Mouse (Mus musculus): ENCODE data around the gene Lrig1. TPM values are rescaled to one million over a fixed set of nuclear protein-coding genes. Genes with fewer than 3 reads are reported as not detected.
A peak's percentile ranks its signal among the peaks of the same experiment; 100 is the strongest.

Lrig1 gene
- polyA plus RNA-seq, 1 experiment from 2014 or later = 9.7 TPM

DNA sequence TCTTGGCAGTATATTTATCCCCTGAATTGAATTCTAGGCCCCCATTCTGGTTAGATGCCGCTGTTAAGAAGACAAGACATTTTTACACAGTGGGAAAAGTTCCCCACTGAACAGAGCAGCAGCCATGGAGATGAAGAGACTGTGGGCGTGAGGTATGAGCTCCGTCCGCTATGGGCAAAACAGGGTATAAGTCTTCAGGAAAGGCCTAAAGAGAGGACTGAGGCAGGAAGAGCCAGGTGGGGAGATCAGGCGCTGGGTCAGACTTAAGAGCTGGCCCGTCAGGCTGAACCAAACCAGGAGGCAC, 68.2 kb downstream of the Lrig1 start:
- Histone ChIP-seq H3K4me1 (peaks cover 24% of the 10 kb centered on the region), H3K36me3 (peaks cover 9% of the 10 kb centered on the region; the same call in 1 of the 2 replicates), H3K27me3 (ENCODE audit: insufficient read depth, poor library complexity, severe bottlenecking) (no peaks in the 10 kb centered on the region; the same call in 1 of the 2 replicates), H3K9me3 (no peaks in the 10 kb centered on the region), H3K4me3 (no peak overlapping the region), H3K27ac (no peak overlapping the region)
- no peak for DNase-seq (ENCODE audit: low spot score)
- WGBS = 87% methylated on average over 6 of the region's 6 CpGs

DNA sequence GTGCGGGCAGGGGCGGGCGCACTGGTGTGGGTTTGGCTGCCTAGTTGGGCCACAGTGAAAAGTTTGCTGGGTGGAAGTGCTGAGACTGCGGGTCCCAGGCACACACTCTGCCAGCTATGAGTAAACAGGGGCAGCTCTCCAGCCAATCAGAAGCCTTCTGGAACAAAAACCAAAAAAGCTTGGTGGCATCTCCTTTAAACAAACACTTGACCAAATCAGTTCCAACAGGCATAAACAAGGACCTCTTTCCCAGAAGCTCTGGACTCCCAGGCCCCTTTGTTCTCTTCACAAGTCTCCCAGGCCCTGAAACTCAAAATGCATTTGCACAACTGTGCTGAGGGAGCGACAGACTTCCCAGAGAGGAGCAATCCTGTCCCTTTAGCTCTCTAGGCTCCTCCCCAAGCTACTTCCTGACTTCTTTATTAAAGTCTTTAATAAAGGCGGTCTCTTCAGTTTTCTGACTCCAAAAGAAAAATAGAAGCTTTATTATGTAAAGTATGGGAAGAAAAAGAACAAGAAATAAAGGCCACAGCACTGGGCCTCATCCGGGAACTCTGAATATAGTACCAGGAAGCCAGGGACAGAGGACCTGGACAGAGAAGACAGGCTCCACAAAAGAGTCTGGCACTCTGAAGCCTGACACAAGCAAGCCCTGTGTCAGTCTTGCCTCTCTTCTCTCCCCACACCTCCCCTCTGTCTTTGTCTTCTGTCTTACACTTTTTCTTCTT, 68.7 kb downstream of the Lrig1 start:
- Histone ChIP-seq H3K36me3 (peaks cover 14% of the 10 kb centered on the region; the same call in 1 of the 2 replicates), H3K4me3 (no peak overlapping the region), H3K9me3 (no peaks in the 10 kb centered on the region), H3K4me1 (peaks cover 26% of the 10 kb centered on the region), H3K27me3 (ENCODE audit: insufficient read depth, poor library complexity, severe bottlenecking) (peaks cover 5% of the 10 kb centered on the region; the same call in 1 of the 2 replicates), H3K27ac (no peak overlapping the region)
- 71% methylated on average over 7 of the region's 7 CpGs for WGBS
- DNase-seq (ENCODE audit: low spot score) = no peak

DNA sequence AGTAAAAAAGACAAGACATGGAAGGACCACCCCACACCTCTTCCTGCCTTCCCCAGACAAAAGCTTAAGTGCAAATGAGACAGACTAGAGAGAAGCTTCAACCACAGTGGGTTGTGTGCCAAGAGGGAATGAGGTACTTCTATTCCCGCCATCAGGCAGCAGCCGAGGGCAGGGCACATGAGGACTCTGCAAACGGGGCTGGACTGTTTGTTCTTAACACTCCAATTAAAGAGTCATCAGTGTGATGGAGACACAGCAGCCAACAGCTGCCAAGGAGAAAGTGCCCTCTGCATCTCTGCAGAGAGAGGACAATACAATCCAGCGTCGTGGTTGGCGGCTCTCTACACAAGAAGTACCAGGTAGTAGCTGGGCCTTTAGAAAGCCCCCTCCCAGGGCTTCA, 71.2 kb downstream of the Lrig1 start:
- WGBS = 77% methylated on average over 6 of the region's 6 CpGs
- DNase-seq (ENCODE audit: low spot score) = no peak
- Histone ChIP-seq H3K36me3 (peaks cover 34% of the 10 kb centered on the region), H3K9me3 (no peaks in the 10 kb centered on the region), H3K4me3 (no peak overlapping the region), H3K27me3 (ENCODE audit: insufficient read depth, poor library complexity, severe bottlenecking) (peaks cover 6% of the 10 kb centered on the region; the same call in 1 of the 2 replicates), H3K27ac (no peak overlapping the region), H3K4me1 (peaks cover 22% of the 10 kb centered on the region)

DNA sequence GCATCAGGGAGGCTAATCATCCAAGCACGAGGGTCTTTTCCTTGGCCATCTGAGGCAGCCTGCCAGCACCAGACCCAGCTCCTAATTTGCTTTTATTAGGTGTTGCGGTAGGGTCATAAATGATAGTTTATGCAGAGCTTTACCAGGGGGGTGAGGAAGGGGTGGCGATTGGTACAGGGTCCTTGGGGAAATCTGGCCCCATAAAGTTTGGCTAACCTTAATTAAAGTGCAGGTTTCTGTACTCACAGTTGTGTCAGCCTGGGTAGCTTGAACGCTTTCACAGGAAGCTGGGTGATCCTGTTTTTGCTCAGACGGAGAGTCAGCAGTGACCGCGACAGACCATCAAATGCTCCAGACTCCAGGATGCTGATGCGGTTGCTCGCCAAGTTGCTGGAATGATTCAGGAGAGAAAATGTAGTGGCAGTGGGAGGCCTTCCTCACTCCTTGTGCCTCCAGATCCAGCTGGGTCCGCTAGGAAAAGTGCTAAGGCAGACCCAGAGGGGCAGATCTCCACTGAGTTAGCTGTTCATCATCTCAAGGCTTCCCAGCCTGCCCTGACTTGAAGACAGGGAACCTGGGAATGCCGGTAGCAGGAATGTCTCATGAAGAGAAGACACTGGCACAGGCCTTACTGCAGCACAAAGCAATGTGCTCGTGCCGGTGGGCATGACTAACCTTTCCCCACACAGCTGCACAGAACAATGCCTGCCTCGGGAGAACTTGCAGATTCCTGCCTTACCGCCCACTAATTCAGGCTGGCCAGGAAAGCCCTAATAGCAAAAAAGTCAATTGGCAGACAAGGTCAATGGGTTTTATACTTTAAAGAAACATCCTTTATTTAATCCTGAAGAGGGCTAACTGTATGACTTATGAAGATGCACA, 72.0 kb downstream of the Lrig1 start:
- 66% methylated on average over 15 of the region's 15 CpGs for WGBS
- Histone ChIP-seq H3K9me3 (no peaks in the 10 kb centered on the region), H3K36me3 (peaks cover 39% of the 10 kb centered on the region), H3K27ac (peak overlapping the region; percentile 5; the same call in 1 of the 2 replicates), H3K27me3 (ENCODE audit: insufficient read depth, poor library complexity, severe bottlenecking) (peaks cover 6% of the 10 kb centered on the region; the same call in 1 of the 2 replicates), H3K4me1 (peaks cover 22% of the 10 kb centered on the region), H3K4me3 (no peak overlapping the region)
- DNase-seq (ENCODE audit: low spot score) = no peak

DNA sequence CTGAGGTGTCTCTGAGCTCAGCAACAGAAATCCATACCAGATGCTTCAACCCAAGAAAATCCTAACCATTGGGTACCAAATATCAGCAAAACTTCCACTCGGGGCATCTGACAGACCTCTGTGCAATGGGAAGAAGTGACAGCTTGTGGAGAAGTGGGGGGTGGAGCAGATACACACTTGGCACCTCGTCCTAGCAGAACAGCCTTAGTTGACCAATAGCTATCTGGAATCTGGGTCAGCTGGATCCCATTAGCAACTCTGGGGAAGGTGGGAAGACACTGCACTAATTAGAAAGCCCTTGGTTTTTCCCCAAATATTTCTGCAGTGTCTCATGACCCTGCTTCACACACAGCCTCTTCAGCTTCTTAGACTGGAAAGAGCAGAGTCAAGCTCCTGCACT, 73.2 kb downstream of the Lrig1 start:
- Histone ChIP-seq H3K4me1 (peaks cover 18% of the 10 kb centered on the region), H3K36me3 (peaks cover 49% of the 10 kb centered on the region), H3K27me3 (ENCODE audit: insufficient read depth, poor library complexity, severe bottlenecking) (peaks cover 6% of the 10 kb centered on the region; the same call in 1 of the 2 replicates), H3K4me3 (no peak overlapping the region), H3K9me3 (no peaks in the 10 kb centered on the region), H3K27ac (no peak overlapping the region)
- DNase-seq (ENCODE audit: low spot score) = no peak
- 49% methylated on average over 2 of the region's 2 CpGs for WGBS

DNA sequence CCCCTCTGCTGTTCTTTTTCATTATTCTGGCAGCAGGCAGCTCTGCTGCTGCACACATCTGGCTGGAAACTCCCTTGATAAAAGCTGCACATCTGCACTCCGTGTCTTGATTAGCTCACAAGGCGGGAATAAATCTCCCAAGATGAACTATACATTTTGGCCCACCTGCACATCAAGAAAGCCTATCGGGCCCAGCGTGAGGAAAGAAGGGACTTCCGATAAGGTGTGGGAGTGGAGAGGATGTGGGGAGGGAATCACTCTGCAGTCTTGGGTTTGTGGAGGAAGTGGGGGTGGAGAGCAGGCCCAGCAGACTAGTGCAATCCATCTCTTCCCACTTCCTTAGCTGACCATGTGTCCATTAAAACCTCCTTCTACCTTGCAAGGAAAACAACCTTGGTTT, 74.1 kb downstream of the Lrig1 start:
- DNase-seq (ENCODE audit: low spot score) = no peak
- Histone ChIP-seq H3K27me3 (ENCODE audit: insufficient read depth, poor library complexity, severe bottlenecking) (peaks cover 6% of the 10 kb centered on the region; the same call in 1 of the 2 replicates), H3K27ac (no peak overlapping the region), H3K4me3 (no peak overlapping the region), H3K9me3 (no peaks in the 10 kb centered on the region), H3K36me3 (peaks cover 55% of the 10 kb centered on the region), H3K4me1 (peaks cover 10% of the 10 kb centered on the region)
- WGBS = 55% methylated on average over 5 of the region's 5 CpGs

DNA sequence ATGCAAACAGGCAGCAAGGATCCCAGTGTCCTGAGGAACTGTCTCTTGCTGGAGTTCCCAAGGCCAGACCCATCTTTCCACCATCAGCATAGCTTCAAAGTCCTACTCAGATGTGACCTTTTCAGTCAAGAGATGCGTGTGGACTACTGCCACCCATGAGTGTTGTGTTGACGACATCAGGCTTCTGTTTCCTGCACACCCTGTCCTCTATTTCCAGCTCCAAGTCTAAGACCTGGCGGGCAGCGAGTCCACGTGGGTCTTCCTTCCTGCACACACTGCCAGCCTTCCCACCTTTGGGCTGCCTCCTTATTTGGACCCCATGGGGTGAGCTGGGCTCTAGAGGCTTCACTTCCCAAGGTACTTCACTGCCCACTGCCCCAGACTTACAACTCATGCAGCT, 75.4 kb downstream of the Lrig1 start:
- Histone ChIP-seq H3K9me3 (no peaks in the 10 kb centered on the region), H3K27me3 (ENCODE audit: insufficient read depth, poor library complexity, severe bottlenecking) (peaks cover 6% of the 10 kb centered on the region; the same call in 1 of the 2 replicates), H3K4me1 (peaks cover 20% of the 10 kb centered on the region), H3K4me3 (no peak overlapping the region), H3K36me3 (peaks cover 61% of the 10 kb centered on the region), H3K27ac (no peak overlapping the region)
- no peak for DNase-seq (ENCODE audit: low spot score)
- WGBS = 85% methylated on average over 5 of the region's 5 CpGs

DNA sequence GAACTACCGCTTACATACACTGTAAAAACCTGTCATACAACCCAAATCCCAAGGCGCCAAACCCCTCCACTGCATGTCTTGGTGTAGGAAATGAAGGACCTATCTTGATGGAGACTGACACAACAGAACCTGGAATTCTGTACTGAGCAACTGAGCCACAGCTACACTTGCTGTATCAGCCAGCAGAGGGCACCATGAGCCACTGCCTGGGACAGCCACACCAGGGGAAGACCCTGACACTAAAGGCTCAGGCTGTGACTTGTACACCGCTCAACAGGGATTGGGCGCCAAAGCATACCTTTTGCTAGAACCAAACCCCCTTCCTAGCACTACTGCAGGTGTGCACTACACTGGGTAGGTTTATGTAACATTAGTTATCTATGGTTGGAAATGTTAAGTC, 77.0 kb downstream of the Lrig1 start:
- Histone ChIP-seq H3K4me3 (no peak overlapping the region), H3K36me3 (peaks cover 72% of the 10 kb centered on the region), H3K27ac (no peak overlapping the region), H3K27me3 (ENCODE audit: insufficient read depth, poor library complexity, severe bottlenecking) (peaks cover 6% of the 10 kb centered on the region; the same call in 1 of the 2 replicates), H3K9me3 (no peaks in the 10 kb centered on the region), H3K4me1 (peaks cover 30% of the 10 kb centered on the region)
- DNase-seq (ENCODE audit: low spot score) = no peak
- 73% methylated on average over 4 of the region's 4 CpGs for WGBS

DNA sequence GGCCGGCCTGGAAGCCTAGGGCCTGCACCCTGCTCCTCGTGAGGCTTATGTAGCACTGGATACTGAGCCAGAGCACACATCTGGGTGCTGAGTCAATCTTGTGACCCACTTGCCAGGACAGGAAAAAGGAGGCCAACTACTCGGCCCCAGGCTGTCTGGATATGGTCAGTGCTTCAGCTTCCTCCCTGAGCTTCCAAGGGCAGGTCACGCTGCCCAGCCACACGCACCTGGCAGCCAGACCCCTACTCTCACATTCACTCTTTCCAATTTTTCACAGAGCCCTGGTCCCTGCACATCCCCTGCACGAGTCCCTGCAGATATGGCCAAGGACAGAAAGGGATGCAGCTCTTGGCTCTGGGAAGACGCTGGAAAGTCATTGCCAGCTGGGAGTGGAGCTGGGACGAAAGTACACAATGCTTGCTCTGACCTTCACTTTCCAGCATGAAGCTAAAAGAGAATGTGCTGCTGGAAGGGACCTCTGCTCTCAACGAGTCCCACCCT, 79.1 kb downstream of the Lrig1 start:
- peaks cover 75% of the 10 kb centered on the region for H3K36me3 ChIP-seq
- peak overlapping the region; percentile 42; the same call in 1 of the 2 replicates for H3K27ac ChIP-seq

DNA sequence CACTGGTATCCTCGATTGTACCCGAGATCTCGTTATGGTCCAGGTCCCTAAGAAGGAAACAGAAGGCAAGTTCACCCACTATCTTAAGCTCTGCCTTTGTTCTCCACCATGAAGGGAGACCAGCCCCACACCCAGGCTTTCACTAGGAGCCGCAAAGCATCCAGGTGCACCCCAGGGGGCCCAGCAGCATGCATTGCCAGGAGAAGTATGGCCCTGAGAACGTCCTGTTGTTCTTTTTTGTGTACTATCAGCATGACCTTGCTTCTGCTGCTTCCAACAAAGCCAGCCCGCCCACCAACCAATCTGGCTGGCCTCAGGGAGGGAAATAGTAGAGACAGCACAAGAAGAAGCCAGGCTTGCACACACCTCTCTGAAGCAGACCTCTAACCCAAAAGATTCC, 79.7 kb downstream of the Lrig1 start:
- Histone ChIP-seq H3K4me3 (no peak overlapping the region), H3K9me3 (no peaks in the 10 kb centered on the region), H3K27me3 (ENCODE audit: insufficient read depth, poor library complexity, severe bottlenecking) (no peaks in the 10 kb centered on the region), H3K4me1 (peaks cover 23% of the 10 kb centered on the region; the same call in 1 of the 2 replicates), H3K36me3 (peaks cover 78% of the 10 kb centered on the region), H3K27ac (peak overlapping the region; percentile 42)
- 81% methylated on average over 6 of the region's 6 CpGs for WGBS
- DNase-seq (ENCODE audit: low spot score) = no peak

More for the DNA sequence above, 79.1 kb downstream of the Lrig1 start:
- no peaks in the 10 kb centered on the region for H3K27me3 ChIP-seq (ENCODE audit: insufficient read depth, poor library complexity, severe bottlenecking)
- peaks cover 23% of the 10 kb centered on the region; the same call in 1 of the 2 replicates for H3K4me1 ChIP-seq
- DNase-seq (ENCODE audit: low spot score) = no peak
- no peak overlapping the region for H3K4me3 ChIP-seq
- H3K9me3 ChIP-seq = no peaks in the 10 kb centered on the region
- WGBS = 73% methylated on average over 9 of the region's 9 CpGs

DNA sequence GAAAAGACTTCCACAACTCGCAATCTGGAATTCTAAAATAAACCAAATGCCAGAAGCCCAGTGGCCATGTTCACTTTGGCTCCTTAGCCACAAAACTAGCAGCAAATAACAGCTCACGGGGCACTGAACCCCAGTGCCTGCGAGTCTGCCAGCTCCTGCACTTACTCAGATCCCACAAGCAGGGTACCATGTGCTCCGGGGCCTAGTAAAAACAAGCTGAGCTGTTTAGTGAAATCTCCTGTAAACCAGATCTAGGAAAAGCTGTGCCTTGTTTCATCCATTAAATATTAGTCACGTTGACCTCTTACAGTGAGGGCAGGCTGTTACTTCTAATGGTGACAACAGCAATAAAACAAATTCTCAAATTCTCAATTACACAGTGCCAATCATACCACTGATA, 81.3 kb downstream of the Lrig1 start:
- H3K36me3 ChIP-seq = peaks cover 73% of the 10 kb centered on the region
- WGBS = 79% methylated on average over 5 of the region's 5 CpGs
- no peak for DNase-seq (ENCODE audit: low spot score)
- peaks cover 30% of the 10 kb centered on the region; the same call in 1 of the 2 replicates for H3K4me1 ChIP-seq
- H3K27me3 ChIP-seq (ENCODE audit: insufficient read depth, poor library complexity, severe bottlenecking) = no peaks in the 10 kb centered on the region
- no peaks in the 10 kb centered on the region for H3K9me3 ChIP-seq
- no peak overlapping the region for H3K4me3 ChIP-seq
- no peak overlapping the region for H3K27ac ChIP-seq

DNA sequence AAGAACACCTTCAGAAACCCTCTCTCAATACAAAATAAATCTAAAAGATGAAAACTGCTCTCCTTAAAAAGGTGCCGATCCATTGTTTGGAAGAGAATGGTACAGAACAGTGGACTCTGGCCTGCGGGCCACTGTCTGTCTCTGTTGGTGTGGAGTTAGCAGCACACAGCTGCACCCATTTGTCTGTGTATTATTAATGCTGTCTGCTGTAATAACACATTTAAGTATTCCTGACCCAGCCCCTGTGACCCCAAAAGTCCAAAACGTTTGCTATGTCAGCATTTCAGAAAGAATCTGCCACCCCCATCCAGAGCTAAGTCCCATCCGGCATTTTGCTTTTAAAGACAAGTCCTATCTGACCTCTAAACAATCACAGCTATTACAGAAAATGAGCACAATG, 84.0 kb downstream of the Lrig1 start:
- DNase-seq (ENCODE audit: low spot score) = no peak
- Histone ChIP-seq H3K27me3 (ENCODE audit: insufficient read depth, poor library complexity, severe bottlenecking) (no peaks in the 10 kb centered on the region), H3K27ac (no peak overlapping the region), H3K4me1 (peaks cover 33% of the 10 kb centered on the region; the same call in 1 of the 2 replicates), H3K4me3 (no peak overlapping the region), H3K36me3 (peaks cover 80% of the 10 kb centered on the region), H3K9me3 (no peaks in the 10 kb centered on the region)
- WGBS = 86% methylated on average over 4 of the region's 4 CpGs

DNA sequence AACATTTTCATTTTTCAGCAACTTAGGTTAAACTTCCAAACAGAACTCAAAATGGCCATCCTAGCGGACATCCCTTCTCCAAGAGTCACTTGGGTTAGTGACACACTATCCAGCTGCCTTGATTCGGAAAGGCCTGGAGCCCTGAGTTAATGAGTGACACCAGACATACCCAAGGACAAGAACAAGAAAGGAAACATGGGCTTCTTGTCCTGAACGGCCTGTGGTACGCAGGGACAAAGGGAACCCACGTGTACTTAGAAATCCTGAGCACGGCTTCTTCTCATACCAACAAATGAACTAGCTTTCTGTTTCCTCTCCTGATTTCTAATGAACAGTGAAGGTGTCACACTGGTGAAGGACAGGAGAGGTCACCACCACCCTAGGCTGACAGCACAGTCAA, 85.6 kb downstream of the Lrig1 start:
- no peak overlapping the region for H3K4me3 ChIP-seq
- H3K9me3 ChIP-seq = no peaks in the 10 kb centered on the region
- H3K36me3 ChIP-seq = peaks cover 84% of the 10 kb centered on the region
- H3K27me3 ChIP-seq (ENCODE audit: insufficient read depth, poor library complexity, severe bottlenecking) = no peaks in the 10 kb centered on the region
- 78% methylated on average over 6 of the region's 6 CpGs for WGBS
- DNase-seq (ENCODE audit: low spot score) = no peak
- H3K4me1 ChIP-seq = peaks cover 18% of the 10 kb centered on the region; the same call in 1 of the 2 replicates
- no peak overlapping the region for H3K27ac ChIP-seq

Measured in heart, embryonic 10.5 days (tissue).